29 mouse cellular contexts compared by ENCODE assay signal in the genomic region with DNA sequence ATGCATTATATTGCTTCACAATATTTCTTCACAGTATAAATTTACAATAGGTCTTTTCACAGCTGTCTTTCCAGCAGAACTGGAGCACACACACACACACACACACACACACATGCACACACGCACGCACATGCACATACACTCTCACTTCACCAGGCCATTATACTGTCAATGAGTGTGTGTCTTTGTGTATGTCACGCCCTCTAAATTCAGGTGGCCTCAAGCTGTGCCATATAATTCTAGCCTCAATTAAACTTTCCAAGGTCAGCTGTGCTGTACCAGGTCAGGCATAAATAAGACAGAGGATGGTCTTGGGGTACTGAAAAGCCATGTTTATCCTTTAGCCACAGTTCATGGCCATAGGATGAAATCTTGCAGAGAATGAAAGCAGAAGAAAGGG.
DNase-seq lines count a peak whose midpoint lies in the region; ATAC-seq and TF ChIP-seq lines count a peak whose summit lies in the region.
"Had no signal": no experiment of that assay in that cellular context is flagged by ENCODE, and none has a peak within 500 bp of the region (broad histone marks: within the 10 kb centered on the region; RNA-seq: fewer than 3 reads in every experiment).

No protein-coding gene starts in this region.

- no peak overlapping the region for H3K4me2 ChIP-seq in hindbrain, embryonic 13.5 days
- H3K4me2 ChIP-seq in neural tube, embryonic 12.5 days (replicated peaks) = no peak overlapping the region
- H3K4me2 ChIP-seq in intestine, embryonic 16.5 days (ENCODE audit: low read depth, low read length) = no peak overlapping the region
- H3K4me2 ChIP-seq in midbrain, embryonic 15.5 days = no peak overlapping the region
- H3K4me2 ChIP-seq: embryonic facial prominence, embryonic 12.5 days; heart, embryonic 12.5 days; liver, embryonic 12.5 days; neural tube, embryonic 13.5 days had no signal

- peaks cover 4% of the 10 kb centered on the region; the same call in 1 of the 2 replicates for H3K4me1 ChIP-seq in hindbrain, embryonic 10.5 days (replicated peaks)
- no peaks in the 10 kb centered on the region for H3K4me1 ChIP-seq in hindbrain, embryonic 13.5 days (replicated peaks)
- H3K4me1 ChIP-seq in neural tube, embryonic 12.5 days = peaks cover 4% of the 10 kb centered on the region
- no peaks in the 10 kb centered on the region for H3K4me1 ChIP-seq in intestine, embryonic 16.5 days (ENCODE audit: control insufficient read depth, insufficient read depth, low read length)
- H3K4me1 ChIP-seq in midbrain, embryonic 15.5 days = no peaks in the 10 kb centered on the region
- H3K4me1 ChIP-seq: embryonic facial prominence, embryonic 12.5 days; heart, embryonic 12.5 days; liver, embryonic 12.5 days had no signal

- no peaks in the 10 kb centered on the region for H3K9me3 ChIP-seq in hindbrain, embryonic 10.5 days
- H3K9me3 ChIP-seq in hindbrain, embryonic 13.5 days = no peaks in the 10 kb centered on the region
- H3K9me3 ChIP-seq in neural tube, embryonic 12.5 days = no peaks in the 10 kb centered on the region
- H3K9me3 ChIP-seq in intestine, embryonic 16.5 days (ENCODE audit: control insufficient read depth, low read length) = no peaks in the 10 kb centered on the region
- H3K9me3 ChIP-seq in midbrain, embryonic 15.5 days = no peaks in the 10 kb centered on the region
- H3K9me3 ChIP-seq: embryonic facial prominence, embryonic 12.5 days; heart, embryonic 12.5 days; liver, embryonic 12.5 days; neural tube, embryonic 13.5 days had no signal

- H3K27me3 ChIP-seq in hindbrain, embryonic 10.5 days (ENCODE audit: insufficient read depth, poor library complexity, severe bottlenecking) = no peaks in the 10 kb centered on the region
- no peaks in the 10 kb centered on the region for H3K27me3 ChIP-seq in hindbrain, embryonic 13.5 days
- H3K27me3 ChIP-seq in neural tube, embryonic 12.5 days (replicated peaks) = no peaks in the 10 kb centered on the region
- no peaks in the 10 kb centered on the region for H3K27me3 ChIP-seq in intestine, embryonic 16.5 days (replicated peaks; ENCODE audit: control insufficient read depth, insufficient read depth, low read length)
- H3K27me3 ChIP-seq in midbrain, embryonic 15.5 days (replicated peaks) = no peaks in the 10 kb centered on the region
- H3K27me3 ChIP-seq: embryonic facial prominence, embryonic 12.5 days; heart, embryonic 12.5 days; liver, embryonic 12.5 days; neural tube, embryonic 13.5 days had no signal

- no peak overlapping the region for H3K4me3 ChIP-seq in hindbrain, embryonic 10.5 days
- no peak overlapping the region for H3K4me3 ChIP-seq in hindbrain, embryonic 13.5 days
- no peak overlapping the region for H3K4me3 ChIP-seq in neural tube, embryonic 12.5 days
- no peak overlapping the region for H3K4me3 ChIP-seq in intestine, embryonic 16.5 days (ENCODE audit: low read length)
- H3K4me3 ChIP-seq in midbrain, embryonic 15.5 days = no peak overlapping the region
- H3K4me3 ChIP-seq: embryonic facial prominence, embryonic 12.5 days; heart, adult 2 months; heart, embryonic 12.5 days; left cerebral cortex, adult 2 months; liver, embryonic 12.5 days; neural tube, embryonic 13.5 days had no signal

- WGBS in hindbrain, embryonic 10.5 days = 60% methylated on average over 3 of the region's 3 CpGs
- WGBS in hindbrain, embryonic 13.5 days = 51% methylated on average over 3 of the region's 3 CpGs
- whole genome bisulfite sequencing in neural tube, embryonic 12.5 days = 23% methylated on average over 3 of the region's 3 CpGs
- whole genome bisulfite sequencing in intestine, embryonic 16.5 days = 73% methylated on average over 3 of the region's 3 CpGs
- WGBS in midbrain, embryonic 15.5 days = 71% methylated on average over 3 of the region's 3 CpGs

- no peak for ATAC-seq in hindbrain, embryonic 13.5 days (ENCODE audit: low FRiP score)
- ATAC-seq in neural tube, embryonic 12.5 days (ENCODE audit: low FRiP score, low read depth) = peak; percentile 61; the same call in 1 of the 2 replicates
- no peak for ATAC-seq in intestine, embryonic 16.5 days
- no peak for ATAC-seq in midbrain, embryonic 15.5 days (replicated peaks)
- ATAC-seq: activated CD4-positive, CD25-positive, alpha-beta regulatory T cell, adult 4 months; forebrain, embryonic 16.5 days; hindbrain, postnatal 0 days; intestine, postnatal 0 days; liver, embryonic 12.5 days; liver, postnatal 0 days had no signal

- DNase-seq in hindbrain, embryonic 10.5 days (ENCODE audit: low spot score) = peak; percentile 14
- DNase-seq in brain, embryonic 14.5 days (ENCODE audit: low read depth) = peak; percentile 15
- peak; percentile 28 for DNase-seq in hindlimb bud, embryonic 11.5 days (ENCODE audit: extremely low spot score, low read depth, low spot score)
- DNase-seq in cerebellum, adult 9-10 months = no peak
- DNase-seq: adrenal gland, adult 2 months; adrenal gland, postnatal 36 days; cerebellum, adult 2 months; heart, adult 2 months; heart, postnatal 4 days; kidney, adult 9 months; kidney, postnatal 25 days; liver, postnatal 0 days; midbrain, embryonic 14.5 days; thymus, adult 2 months; thymus, postnatal 36 days had no signal

- no peak for TF ChIP-seq POLR2A in brain, embryonic 14.5 days (IDR thresholded peaks at IDR 0.05; ENCODE audit: borderline replicate concordance, extremely low read depth, insufficient read depth, insufficient read length, poor library complexity, severe bottlenecking)

- no peak overlapping the region for H3K27ac ChIP-seq in hindbrain, embryonic 10.5 days
- H3K27ac ChIP-seq in hindbrain, embryonic 13.5 days = no peak overlapping the region
- H3K27ac ChIP-seq in neural tube, embryonic 12.5 days = no peak overlapping the region
- no peak overlapping the region for H3K27ac ChIP-seq in intestine, embryonic 16.5 days (ENCODE audit: low read length)
- no peak overlapping the region for H3K27ac ChIP-seq in midbrain, embryonic 15.5 days
- H3K27ac ChIP-seq: embryonic facial prominence, embryonic 12.5 days; heart, adult 2 months; hindbrain, postnatal 0 days; left cerebral cortex, adult 2 months; liver, embryonic 12.5 days; macrophage; neural tube, embryonic 13.5 days had no signal

- TF ChIP-seq CTCF in brain, embryonic 14.5 days (IDR thresholded peaks at IDR 0.05; ENCODE audit: borderline replicate concordance, extremely low read depth, insufficient read depth, insufficient read length) = no peak

- no peak overlapping the region for H3K9ac ChIP-seq in hindbrain, embryonic 13.5 days
- no peak overlapping the region for H3K9ac ChIP-seq in neural tube, embryonic 12.5 days
- H3K9ac ChIP-seq in intestine, embryonic 16.5 days (ENCODE audit: low read depth, low read length) = no peak overlapping the region
- no peak overlapping the region for H3K9ac ChIP-seq in midbrain, embryonic 15.5 days
- H3K9ac ChIP-seq: embryonic facial prominence, embryonic 12.5 days; heart, embryonic 12.5 days; liver, embryonic 12.5 days; liver, postnatal 0 days; neural tube, embryonic 13.5 days had no signal

- H3K36me3 ChIP-seq in hindbrain, embryonic 10.5 days = no peaks in the 10 kb centered on the region
- no peaks in the 10 kb centered on the region for H3K36me3 ChIP-seq in hindbrain, embryonic 13.5 days
- H3K36me3 ChIP-seq in neural tube, embryonic 12.5 days = no peaks in the 10 kb centered on the region
- no peaks in the 10 kb centered on the region for H3K36me3 ChIP-seq in intestine, embryonic 16.5 days (ENCODE audit: control insufficient read depth, insufficient read depth, low read length)
- no peaks in the 10 kb centered on the region for H3K36me3 ChIP-seq in midbrain, embryonic 15.5 days (replicated peaks)
- H3K36me3 ChIP-seq: embryonic facial prominence, embryonic 12.5 days; heart, embryonic 12.5 days; liver, embryonic 12.5 days; neural tube, embryonic 13.5 days had no signal
